Mouse (Mus musculus) frontal cortex, postnatal 10 days (tissue): ENCODE results near the gene Frem2.

Experiments
- DNase-seq, 2 experiments: peaks; one replicate each; pipeline ENCODE4 v3.0.0; 2022; ENCODE audit warnings: low spot score in 2 of 2, mixed read lengths in 1 of 2

Gene Frem2

GRCm38 (mm10) chr3:53469650-53470049 is 187.5 kb downstream of the Frem2 start:
- no peak for DNase-seq

DNA sequence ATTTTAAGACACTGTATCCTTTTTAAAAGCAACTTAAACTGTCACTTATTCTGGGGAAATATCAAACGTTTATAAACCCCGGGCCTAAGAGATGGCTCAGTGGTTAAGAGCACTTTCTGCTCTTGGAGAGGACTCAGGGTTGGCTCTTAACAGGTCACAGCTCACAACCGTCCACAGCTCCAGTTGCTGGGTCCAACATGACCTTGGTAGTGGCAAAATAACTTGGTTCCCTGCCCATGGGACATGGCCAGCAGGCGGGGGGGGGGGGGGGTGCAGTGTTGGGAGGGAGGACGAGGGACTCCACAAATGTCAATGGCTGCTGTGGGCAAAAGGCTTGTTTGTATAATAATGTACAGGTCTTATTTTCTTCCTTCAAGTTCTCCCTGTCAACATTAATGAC is 189.8 kb downstream of the Frem2 start:
- DNase-seq = no peak

- DNase-seq = no peak
Observed at GRCm38 (mm10) chr3:53466481-53466880, 190.7 kb downstream of the Frem2 start.

DNA sequence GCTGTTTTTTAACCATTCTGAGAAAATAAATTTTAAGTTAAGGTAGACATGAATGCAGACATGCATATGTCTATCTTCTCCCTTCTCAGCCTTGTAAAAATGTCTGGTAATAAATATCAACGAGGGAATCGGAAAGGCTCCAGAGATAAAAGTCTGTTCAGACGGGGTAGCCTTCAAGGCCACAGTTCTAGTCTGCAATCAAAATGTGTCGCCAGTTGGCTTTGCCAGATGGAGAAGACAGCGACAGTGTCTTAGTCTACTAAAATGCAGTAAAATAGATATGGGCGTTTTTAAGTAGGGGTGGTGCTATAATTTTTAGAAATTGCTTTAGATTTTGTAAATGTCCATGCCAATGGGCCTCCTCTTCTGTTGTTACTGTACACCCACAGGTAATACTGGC is 191.8 kb downstream of the Frem2 start:
- DNase-seq = no peak

DNA sequence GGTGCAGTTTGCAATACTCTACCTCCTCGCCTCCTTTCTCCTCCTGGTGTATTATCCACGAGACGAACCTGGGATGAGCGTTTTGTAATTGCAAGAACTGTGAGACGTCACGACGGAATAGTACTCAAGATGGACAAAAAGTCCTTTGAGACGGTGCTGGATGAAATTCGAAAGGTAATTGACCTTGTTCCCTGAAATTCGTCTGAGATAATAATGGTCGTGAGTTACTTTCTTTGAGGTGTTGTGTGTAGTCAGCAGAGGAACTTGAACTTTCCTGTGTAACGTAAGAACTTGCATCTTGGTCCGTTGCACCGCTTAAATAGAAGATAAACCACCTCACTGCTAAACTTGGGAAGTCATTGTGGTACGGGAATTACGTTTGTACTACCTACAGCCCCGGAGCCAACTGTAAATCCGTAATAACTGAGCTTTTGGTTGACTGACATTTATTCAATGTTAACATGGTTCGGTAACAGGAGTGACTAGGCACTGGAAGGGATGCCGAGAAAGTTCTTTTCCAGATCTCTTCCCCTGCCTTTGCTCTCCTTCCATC is 192.9 kb downstream of the Frem2 start:
- no peak for DNase-seq
